Mouse (Mus musculus): Measurements from ENCODE around the gene Hspb8.
A peak's percentile ranks its signal among the peaks of the same experiment; 100 is the strongest.
"Not testable (repeated sequence)": the region's sequence is repeated elsewhere in the genome, so short reads cannot be mapped to it uniquely, and the experiment has no call there.

The Hspb8 gene

DNA sequence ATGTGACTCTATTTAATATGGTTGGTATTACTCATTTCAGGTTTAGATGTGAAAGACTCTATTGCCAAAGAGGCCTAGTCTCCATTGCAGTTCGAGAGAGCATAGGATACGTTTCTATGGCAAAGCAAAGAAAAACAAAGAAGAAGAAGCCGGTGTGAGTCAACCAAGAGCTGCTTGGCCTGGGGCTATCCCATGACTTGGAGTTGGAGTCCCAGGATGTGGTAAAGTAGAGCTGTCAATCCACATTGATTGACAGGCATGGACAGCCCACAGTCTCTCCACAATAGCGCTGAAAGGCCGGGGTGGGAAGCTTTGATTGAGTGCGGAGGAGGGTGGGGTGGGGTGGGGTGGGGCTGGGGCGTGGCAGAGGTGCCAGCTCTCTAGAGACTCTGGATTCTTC, 10.2 kb upstream of the Hspb8 start:
- DNase-seq (ENCODE audit: extremely low spot score), result no peak

DNA sequence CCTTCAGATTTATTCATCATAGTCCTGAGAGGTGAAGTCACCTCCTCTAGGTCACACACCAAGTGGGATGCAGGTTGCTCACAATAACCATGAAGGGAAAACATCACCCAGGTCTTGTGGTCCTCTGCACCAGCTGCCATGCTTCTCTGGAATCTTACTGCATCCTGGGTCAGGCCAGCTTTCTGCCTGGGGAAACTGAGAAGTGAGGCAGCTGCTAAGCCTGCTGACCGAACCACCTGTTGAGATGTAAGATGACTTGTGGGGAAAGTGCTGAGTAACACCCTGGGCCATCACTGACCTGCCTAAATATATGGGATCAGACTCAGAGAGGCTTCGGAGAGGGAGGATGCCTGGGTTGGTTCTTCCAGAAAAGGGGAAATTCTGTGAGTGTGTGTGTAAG, 4.0 kb upstream of the Hspb8 start:
- DNase-seq (ENCODE audit: extremely low spot score), result no peak

GRCm38 (mm10) chr5:116425709-116426108, 3.0 kb upstream of the Hspb8 start:
- not testable (repeated sequence) for DNase-seq (ENCODE audit: extremely low spot score)

DNA sequence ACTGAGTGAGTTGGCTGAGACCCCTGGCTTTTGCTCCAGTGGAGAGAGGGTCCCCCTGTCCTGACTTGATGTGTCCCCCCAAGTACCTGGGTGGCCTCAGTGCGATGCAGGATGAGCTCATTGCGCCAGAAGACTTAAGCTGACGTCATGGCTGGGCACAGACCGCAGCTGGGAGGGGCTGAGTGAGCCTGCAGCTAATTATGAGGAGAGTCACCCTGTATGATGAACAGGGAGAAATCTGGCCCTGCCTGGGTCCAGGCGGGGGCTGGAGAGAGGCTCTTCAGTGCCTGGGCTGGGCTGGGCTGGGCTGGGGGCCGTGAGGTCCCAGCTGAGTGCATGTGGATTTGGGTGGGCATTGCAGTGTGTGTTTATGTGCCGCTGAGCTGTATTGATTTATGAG, 2.6 kb upstream of the Hspb8 start:
- DNase-seq (ENCODE audit: extremely low spot score), result no peak

- no peak for DNase-seq (ENCODE audit: extremely low spot score)
These were observed 1.1 kb upstream of the Hspb8 start for GRCm38 (mm10) chr5:116423746-116424145.

DNA sequence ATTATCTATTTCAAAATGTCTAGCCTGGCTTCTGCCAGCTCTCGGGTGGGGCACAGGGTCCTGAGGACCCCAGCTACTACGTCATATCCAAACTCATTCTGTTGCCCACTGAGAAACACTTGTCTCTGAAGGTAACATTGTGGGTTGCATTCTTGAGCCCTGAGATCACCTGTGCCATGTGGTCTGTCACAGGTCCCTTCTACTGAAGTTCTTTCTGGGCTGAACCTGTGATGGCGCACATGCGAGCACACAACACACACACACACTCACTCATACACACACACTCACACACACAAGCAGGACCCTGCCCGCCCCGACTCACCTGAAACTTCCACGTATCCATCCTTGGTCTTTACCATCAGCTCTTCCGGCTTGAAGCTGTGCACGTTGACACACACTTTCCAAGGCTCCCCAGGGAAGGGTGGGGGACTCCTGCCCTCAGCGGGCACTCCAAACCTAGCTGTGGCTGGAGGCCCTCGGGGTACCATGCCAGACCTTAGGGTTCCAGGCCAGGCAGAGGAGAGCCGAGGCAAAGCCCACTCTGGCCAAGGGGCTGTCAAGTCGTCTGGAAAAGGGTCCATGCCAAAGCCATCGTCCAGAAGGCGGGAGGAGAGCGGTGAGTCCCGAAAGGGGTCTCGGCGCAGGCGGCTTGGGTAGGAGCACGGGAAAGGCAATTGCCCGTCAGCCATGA, 728 bp downstream of the Hspb8 start:
- no peak for DNase-seq (ENCODE audit: extremely low spot score)

GRCm38 (mm10) chr5:116420759-116421225, 1.9 kb downstream of the Hspb8 start:
- peak; percentile 38 for DNase-seq (ENCODE audit: extremely low spot score)

DNA sequence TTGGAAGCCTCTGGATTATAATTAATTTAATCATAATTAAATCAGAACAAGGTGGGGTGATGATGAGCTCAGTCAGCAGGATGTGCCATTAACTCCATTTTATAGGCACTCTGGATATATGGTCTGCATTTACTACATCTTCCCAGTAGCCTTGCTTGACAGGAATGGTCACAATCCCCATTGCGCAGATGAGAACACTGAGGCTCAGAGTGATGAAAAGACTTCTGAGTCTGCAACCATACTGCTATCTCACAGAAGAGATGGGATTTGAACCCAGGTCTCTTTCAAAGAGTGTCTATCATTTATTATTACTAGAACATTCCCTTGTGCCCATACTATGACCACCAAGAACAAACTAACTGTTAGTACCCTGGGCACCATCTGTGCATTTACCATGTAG, 2.5 kb downstream of the Hspb8 start:
- DNase-seq (ENCODE audit: extremely low spot score), result no peak

GRCm38 (mm10) chr5:116419322-116420045, 3.2 kb downstream of the Hspb8 start:
- no peak for DNase-seq (ENCODE audit: extremely low spot score)

DNA sequence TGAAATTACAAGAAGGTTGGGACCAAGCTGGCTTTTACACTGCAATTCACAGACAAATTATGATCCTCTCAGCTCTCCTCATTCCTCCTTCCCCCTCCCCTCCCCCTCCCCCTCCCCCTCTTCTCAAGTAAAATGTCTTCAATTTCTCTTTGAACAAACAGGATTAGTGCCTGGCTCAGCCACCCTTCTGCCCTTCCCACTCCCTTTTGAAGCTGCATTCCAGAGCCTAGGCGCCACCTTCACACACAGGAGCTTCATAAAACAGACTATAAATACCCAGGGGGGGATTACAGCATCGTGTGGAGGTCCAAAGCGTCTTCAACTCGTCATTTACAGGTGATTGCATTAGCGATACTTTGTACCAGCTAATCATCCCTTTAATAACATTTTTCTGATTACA, 6.5 kb downstream of the Hspb8 start:
- DNase-seq (ENCODE audit: extremely low spot score), result no peak

DNA sequence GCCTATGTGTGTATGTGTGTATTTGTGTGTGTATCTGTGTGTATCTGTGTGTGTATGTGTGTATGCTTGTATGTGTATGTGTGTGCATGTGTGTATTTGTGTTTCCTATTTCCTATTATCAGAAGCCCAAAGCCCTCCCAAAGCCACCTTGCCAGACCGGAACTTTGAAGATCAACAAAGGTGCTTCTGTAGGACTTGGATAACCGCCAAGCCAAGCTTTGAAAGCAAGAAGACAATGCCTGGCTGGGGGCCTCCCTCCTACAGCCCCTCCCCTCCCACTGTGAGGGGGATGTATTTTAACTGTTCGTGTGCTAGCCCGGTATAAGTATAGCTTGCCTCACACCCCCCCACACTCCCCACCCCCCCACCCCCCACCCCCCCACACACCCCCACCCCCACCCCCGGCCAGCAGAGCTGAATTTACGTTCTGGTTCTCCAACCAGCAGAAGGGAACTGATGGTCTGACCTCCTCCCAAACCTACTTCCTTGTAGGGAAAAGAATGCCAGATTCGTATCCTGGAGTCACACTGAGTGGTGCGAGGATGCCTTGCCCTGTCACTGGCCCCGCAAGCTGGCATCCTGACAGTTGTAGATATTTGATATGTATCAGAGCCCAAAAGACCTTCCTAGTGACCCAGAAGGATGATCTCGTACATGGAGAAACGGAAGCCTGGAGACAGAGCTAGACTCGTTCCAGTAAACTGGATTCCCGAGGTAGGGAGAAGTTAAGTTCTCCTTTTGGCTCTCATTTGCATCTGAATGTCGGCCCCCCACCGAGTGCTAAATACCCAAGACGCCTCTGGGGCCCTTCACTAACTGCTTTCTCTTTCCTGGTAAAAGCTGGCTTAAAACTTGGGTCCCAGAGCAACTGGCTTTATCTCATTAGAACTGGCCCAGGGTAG, 12.7 kb downstream of the Hspb8 start:
- no peak for DNase-seq (ENCODE audit: extremely low spot score)

- DNase-seq (ENCODE audit: extremely low spot score), result no peak
These were observed 13.7 kb downstream of the Hspb8 start for GRCm38 (mm10) chr5:116408965-116409364.

DNA sequence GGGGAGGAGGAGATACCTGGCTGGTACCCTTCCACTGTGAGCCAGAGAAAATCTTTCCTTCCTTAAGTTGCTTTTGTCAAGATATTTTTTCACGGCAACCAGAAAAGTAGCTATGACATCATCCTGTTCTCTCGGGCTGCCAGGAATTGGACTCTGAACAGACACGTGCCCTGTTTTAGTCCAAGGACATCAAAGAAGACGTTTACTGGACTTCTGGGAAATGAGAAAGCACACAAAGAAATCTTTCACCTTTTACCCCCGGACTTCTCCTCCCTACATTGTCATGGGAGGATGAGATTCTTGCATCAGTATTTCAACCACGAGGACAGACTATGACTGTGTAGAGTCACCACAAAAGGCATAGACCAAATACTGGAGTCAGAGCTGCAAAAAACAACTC, 14.7 kb downstream of the Hspb8 start:
- DNase-seq (ENCODE audit: extremely low spot score), result no peak

- DNase-seq (ENCODE audit: extremely low spot score), result no peak
These were observed 15.3 kb downstream of the Hspb8 start for GRCm38 (mm10) chr5:116407321-116407720.

GRCm38 (mm10) chr5:116406507-116406906, 16.2 kb downstream of the Hspb8 start:
- no peak for DNase-seq (ENCODE audit: extremely low spot score)

- DNase-seq (ENCODE audit: extremely low spot score), result no peak
These were observed 16.7 kb downstream of the Hspb8 start for GRCm38 (mm10) chr5:116405934-116406333.

GRCm38 (mm10) chr5:116404063-116404462, 18.6 kb downstream of the Hspb8 start:
- DNase-seq (ENCODE audit: extremely low spot score), result no peak

- DNase-seq (ENCODE audit: extremely low spot score), result no peak
These were observed 21.9 kb downstream of the Hspb8 start for GRCm38 (mm10) chr5:116400801-116401200.

DNA sequence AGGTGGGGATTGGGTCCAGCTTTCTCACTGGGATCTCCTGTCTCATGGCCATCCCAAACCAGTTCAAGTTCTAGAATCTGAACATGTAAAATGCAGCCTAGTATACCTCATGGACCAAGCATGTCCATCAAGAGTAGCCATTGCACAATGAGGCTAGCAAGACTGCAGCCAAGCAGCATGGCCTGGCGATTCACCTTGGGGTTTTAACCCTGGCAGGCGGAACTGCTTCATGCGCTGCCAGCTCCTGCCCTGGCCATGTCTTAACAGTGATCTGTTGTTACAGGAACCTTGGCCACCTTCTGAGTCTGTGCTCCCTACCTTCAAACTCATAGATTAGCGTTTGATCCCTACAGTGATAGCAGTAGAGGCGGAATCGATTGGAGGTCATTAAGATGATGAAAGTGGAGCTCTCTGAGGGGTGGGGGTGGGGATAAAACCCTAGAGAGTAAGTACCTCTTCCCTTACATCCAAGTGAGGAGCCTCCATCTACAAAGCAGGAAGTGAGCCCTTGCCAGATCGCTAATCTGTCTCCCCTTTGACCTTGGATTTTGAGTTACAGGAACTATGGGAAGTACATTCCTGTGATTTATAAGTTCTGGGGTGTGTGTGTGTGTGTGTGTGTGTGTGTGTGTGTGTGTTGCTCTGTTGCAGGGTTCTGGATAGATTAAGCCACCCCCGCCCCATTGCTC, 22.5 kb downstream of the Hspb8 start:
- no peak for DNase-seq (ENCODE audit: extremely low spot score)

- no peak for DNase-seq (ENCODE audit: extremely low spot score)
These were observed 26.6 kb downstream of the Hspb8 start for GRCm38 (mm10) chr5:116396104-116396503.

GRCm38 (mm10) chr5:116392603-116393002, 30.1 kb downstream of the Hspb8 start:
- no peak for DNase-seq (ENCODE audit: extremely low spot score)

Measured in embryo, embryonic 9.5 days (tissue).